Mouse (Mus musculus): ENCODE data around the gene Cel. TPM values are rescaled to one million over a fixed set of nuclear protein-coding genes. Genes with fewer than 3 reads are reported as not detected.
"Not testable (repeated sequence)": the region's sequence is repeated elsewhere in the genome, so short reads cannot be mapped to it uniquely, and the experiment has no call there.

The Cel gene
- polyA plus RNA-seq, 1 experiment: not detected

GRCm38 (mm10) chr2:28525219-28525942 lies 37.8 kb downstream of the Cel start:
- no peak overlapping the region for H3K4me3 ChIP-seq (ENCODE audit: insufficient read depth, low read depth, low read length)
- H3K4me1 ChIP-seq (ENCODE audit: control insufficient read depth, insufficient read depth, insufficient read length, low read length): peaks cover 50% of the 10 kb centered on the region
- peak overlapping the region; percentile 90 for H3K27ac ChIP-seq (replicated peaks; ENCODE audit: low read depth, low read length)

GRCm38 (mm10) chr2:28524406-28524805 lies 38.8 kb downstream of the Cel start:
- no peak overlapping the region for H3K4me3 ChIP-seq (ENCODE audit: insufficient read depth, low read depth, low read length)
- H3K27ac ChIP-seq (replicated peaks; ENCODE audit: low read depth, low read length): peak overlapping the region; percentile 90
- H3K4me1 ChIP-seq (ENCODE audit: control insufficient read depth, insufficient read depth, insufficient read length, low read length): peaks cover 42% of the 10 kb centered on the region

- Histone ChIP-seq H3K27ac (replicated peaks; ENCODE audit: low read depth, low read length) (peak overlapping the region; percentile 22; the same call in 1 of the 2 replicates), H3K4me3 (ENCODE audit: insufficient read depth, low read depth, low read length) (no peak overlapping the region), H3K4me1 (ENCODE audit: control insufficient read depth, insufficient read depth, insufficient read length, low read length) (peaks cover 39% of the 10 kb centered on the region)
These were observed 39.5 kb downstream of the Cel start for GRCm38 (mm10) chr2:28523643-28524117.

GRCm38 (mm10) chr2:28522166-28522565 lies 41.0 kb downstream of the Cel start:
- H3K27ac ChIP-seq (replicated peaks; ENCODE audit: low read depth, low read length): no peak overlapping the region
- H3K4me3 ChIP-seq (ENCODE audit: insufficient read depth, low read depth, low read length): no peak overlapping the region
- H3K4me1 ChIP-seq (ENCODE audit: control insufficient read depth, insufficient read depth, insufficient read length, low read length): peaks cover 41% of the 10 kb centered on the region

GRCm38 (mm10) chr2:28521571-28522151 lies 41.5 kb downstream of the Cel start:
- peaks cover 40% of the 10 kb centered on the region for H3K4me1 ChIP-seq (ENCODE audit: control insufficient read depth, insufficient read depth, insufficient read length, low read length)
- no peak overlapping the region for H3K4me3 ChIP-seq (ENCODE audit: insufficient read depth, low read depth, low read length)
- no peak overlapping the region for H3K27ac ChIP-seq (replicated peaks; ENCODE audit: low read depth, low read length)

GRCm38 (mm10) chr2:28520581-28520980 lies 42.6 kb downstream of the Cel start:
- H3K4me3 ChIP-seq (ENCODE audit: insufficient read depth, low read depth, low read length): no peak overlapping the region
- no peak overlapping the region for H3K27ac ChIP-seq (replicated peaks; ENCODE audit: low read depth, low read length)
- peaks cover 30% of the 10 kb centered on the region for H3K4me1 ChIP-seq (ENCODE audit: control insufficient read depth, insufficient read depth, insufficient read length, low read length)

- Histone ChIP-seq H3K27ac (replicated peaks; ENCODE audit: low read depth, low read length) (no peak overlapping the region), H3K4me3 (ENCODE audit: insufficient read depth, low read depth, low read length) (no peak overlapping the region), H3K4me1 (ENCODE audit: control insufficient read depth, insufficient read depth, insufficient read length, low read length) (peaks cover 17% of the 10 kb centered on the region)
These were observed 45.0 kb downstream of the Cel start for GRCm38 (mm10) chr2:28518231-28518630.

GRCm38 (mm10) chr2:28517206-28517909 lies 45.8 kb downstream of the Cel start:
- no peak overlapping the region for H3K4me3 ChIP-seq (ENCODE audit: insufficient read depth, low read depth, low read length)
- H3K27ac ChIP-seq (replicated peaks; ENCODE audit: low read depth, low read length): no peak overlapping the region
- H3K4me1 ChIP-seq (ENCODE audit: control insufficient read depth, insufficient read depth, insufficient read length, low read length): peaks cover 15% of the 10 kb centered on the region

GRCm38 (mm10) chr2:28514489-28514888 lies 48.7 kb downstream of the Cel start:
- H3K4me1 ChIP-seq (ENCODE audit: control insufficient read depth, insufficient read depth, insufficient read length, low read length): peaks cover 5% of the 10 kb centered on the region
- no peak overlapping the region for H3K27ac ChIP-seq (replicated peaks; ENCODE audit: low read depth, low read length)
- H3K4me3 ChIP-seq (ENCODE audit: insufficient read depth, low read depth, low read length): no peak overlapping the region

GRCm38 (mm10) chr2:28513431-28514370 lies 49.5 kb downstream of the Cel start:
- no peak overlapping the region for H3K27ac ChIP-seq (replicated peaks; ENCODE audit: low read depth, low read length)
- peaks cover 5% of the 10 kb centered on the region for H3K4me1 ChIP-seq (ENCODE audit: control insufficient read depth, insufficient read depth, insufficient read length, low read length)
- H3K4me3 ChIP-seq (ENCODE audit: insufficient read depth, low read depth, low read length): peak overlapping the region; percentile 54

- Histone ChIP-seq H3K4me3 (ENCODE audit: insufficient read depth, low read depth, low read length) (peak within 1 kb of the TSS; percentile 54), H3K4me1 (ENCODE audit: control insufficient read depth, insufficient read depth, insufficient read length, low read length) (peaks cover 5% of the 10 kb centered on the region), H3K27ac (replicated peaks; ENCODE audit: low read depth, low read length) (no peak within 1 kb of the TSS)
These were observed 50.3 kb downstream of the Cel start, which contains the start of gene Ralgds for GRCm38 (mm10) chr2:28512798-28513401. TSS of gene Ralgds (plus strand) at chr2:28513125.

- not testable (repeated sequence) for H3K27ac ChIP-seq (replicated peaks; ENCODE audit: low read depth, low read length); H3K4me3 ChIP-seq (ENCODE audit: insufficient read depth, low read depth, low read length); H3K4me1 ChIP-seq (ENCODE audit: control insufficient read depth, insufficient read depth, insufficient read length, low read length)
These were observed 51.6 kb downstream of the Cel start for GRCm38 (mm10) chr2:28511600-28511999.

GRCm38 (mm10) chr2:28506291-28506690 lies 56.9 kb downstream of the Cel start:
- H3K27ac ChIP-seq (replicated peaks; ENCODE audit: low read depth, low read length): no peak overlapping the region
- H3K4me3 ChIP-seq (ENCODE audit: insufficient read depth, low read depth, low read length): no peak overlapping the region
- H3K4me1 ChIP-seq (ENCODE audit: control insufficient read depth, insufficient read depth, insufficient read length, low read length): no peaks in the 10 kb centered on the region

GRCm38 (mm10) chr2:28505795-28506194 lies 57.4 kb downstream of the Cel start, which contains the start of gene Gm10134:
TSS of gene Gm10134 (plus strand) at chr2:28506095.
- no peak within 1 kb of the TSS for H3K27ac ChIP-seq (replicated peaks; ENCODE audit: low read depth, low read length)
- H3K4me3 ChIP-seq (ENCODE audit: insufficient read depth, low read depth, low read length): no peak within 1 kb of the TSS
- H3K4me1 ChIP-seq (ENCODE audit: control insufficient read depth, insufficient read depth, insufficient read length, low read length): no peaks in the 10 kb centered on the region

All from brown adipose tissue, adult 24 weeks (tissue).